Mouse (Mus musculus) E14TG2a.4 (cell line): ENCODE measurements around the gene Sema5b.

Experiments
- CTCF ChIP-seq: conservative IDR thresholded peaks from 2 replicates; pipeline ENCODE4 v1.5.1; 2014; ENCODE audit warnings: low read length
- POU5F1 ChIP-seq: IDR thresholded peaks from 2 replicates; pipeline ENCODE4 v1.6.1; 2014; ENCODE audit warnings: low read length, borderline replicate concordance

DNA sequence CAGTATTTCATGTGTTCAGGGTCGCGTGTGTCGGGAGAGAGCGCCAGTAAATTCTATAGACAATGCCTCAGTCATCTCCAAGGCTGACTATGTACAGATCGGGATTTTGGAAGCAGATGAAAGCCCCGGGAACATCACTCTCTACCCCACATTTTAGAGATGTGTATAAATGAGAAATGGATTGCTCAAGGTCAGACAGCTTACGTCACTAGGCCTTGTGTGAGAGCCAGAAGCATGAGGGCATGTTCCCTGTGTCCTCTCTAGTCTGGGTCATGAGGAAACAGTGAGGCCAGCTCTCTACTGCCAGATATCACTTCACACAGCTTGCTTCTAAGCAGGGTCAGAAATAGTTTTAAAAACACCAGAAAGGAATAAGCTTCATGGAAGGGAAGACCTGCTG, 150.7 kb downstream of the Sema5b start:
- TF ChIP-seq CTCF (no peak), POU5F1 (no peak)
